Mouse (Mus musculus) midbrain, embryonic 13.5 days (tissue): ENCODE data around the gene E330021D16Rik. TPM values are rescaled to one million over a fixed set of nuclear protein-coding genes. Genes with fewer than 3 reads are reported as not detected.

Experiments used
- ATAC-seq: fragments of 200-750 bp; cut with Nextera tagmentation; 2 replicates; pipeline ENCODE4 v1.8.0; 2017; ENCODE audit warnings: mild to moderate bottlenecking, moderate TSS enrichment, moderate library complexity
- H3K27ac ChIP-seq: fragments of 300-500 bp; sonication (generic); 2 replicates; pipeline ENCODE4 v1.5.1; 2015; ENCODE audit warnings: inconsistent platforms, mild to moderate bottlenecking, moderate library complexity
- H3K27me3 ChIP-seq: fragments of 300-500 bp; sonication (generic); 2 replicates; pipeline ENCODE4 v1.6.1; 2015; ENCODE audit warnings: mild to moderate bottlenecking, inconsistent platforms
- H3K36me3 ChIP-seq: fragments of 300-500 bp; sonication (generic); 2 replicates; pipeline ENCODE4 v1.6.1; 2015; ENCODE audit warnings: mild to moderate bottlenecking, inconsistent platforms
- H3K4me1 ChIP-seq: fragments of 300-500 bp; sonication (generic); replicated peaks from 2 replicates; pipeline ENCODE4 v1.6.1; 2015; ENCODE audit warnings: inconsistent platforms
- H3K4me2 ChIP-seq: fragments of 300-500 bp; sonication (generic); replicated peaks from 2 replicates; pipeline ENCODE4 v1.6.1; 2015; ENCODE audit warnings: moderate library complexity, mild to moderate bottlenecking, inconsistent platforms
- H3K4me3 ChIP-seq: fragments of 300-500 bp; sonication (generic); replicated peaks from 2 replicates; pipeline ENCODE4 v1.5.1; 2015; ENCODE audit warnings: mild to moderate bottlenecking, inconsistent platforms
- H3K9ac ChIP-seq: fragments of 300-500 bp; sonication (generic); replicated peaks from 2 replicates; pipeline ENCODE4 v1.6.1; 2015; ENCODE audit warnings: mild to moderate bottlenecking, inconsistent platforms
- H3K9me3 ChIP-seq: fragments of 300-500 bp; sonication (generic); 2 replicates; pipeline ENCODE4 v1.6.1; 2016; ENCODE audit warnings: mild to moderate bottlenecking, inconsistent platforms
- WGBS: fragments of 180-500 bp; shearing (Covaris S2); methylation state at CpG from one replicate; pipeline ENCODE4 v1.1.7; 2015; 5-methylcytosine and 5-hydroxymethylcytosine counted together
- polyA plus RNA-seq: library from polyadenylated mRNA; unstranded; fragments of >200 nt; fragmentation: Nextera tagmentation; extraction: Ambion mirVana; gene quantifications from 2 replicates; pipeline ENCODE4 v1.2.1, GENCODE M21; 2015

Gene E330021D16Rik
- polyA plus RNA-seq, 1 experiment from 2014 or later, result not detected

DNA sequence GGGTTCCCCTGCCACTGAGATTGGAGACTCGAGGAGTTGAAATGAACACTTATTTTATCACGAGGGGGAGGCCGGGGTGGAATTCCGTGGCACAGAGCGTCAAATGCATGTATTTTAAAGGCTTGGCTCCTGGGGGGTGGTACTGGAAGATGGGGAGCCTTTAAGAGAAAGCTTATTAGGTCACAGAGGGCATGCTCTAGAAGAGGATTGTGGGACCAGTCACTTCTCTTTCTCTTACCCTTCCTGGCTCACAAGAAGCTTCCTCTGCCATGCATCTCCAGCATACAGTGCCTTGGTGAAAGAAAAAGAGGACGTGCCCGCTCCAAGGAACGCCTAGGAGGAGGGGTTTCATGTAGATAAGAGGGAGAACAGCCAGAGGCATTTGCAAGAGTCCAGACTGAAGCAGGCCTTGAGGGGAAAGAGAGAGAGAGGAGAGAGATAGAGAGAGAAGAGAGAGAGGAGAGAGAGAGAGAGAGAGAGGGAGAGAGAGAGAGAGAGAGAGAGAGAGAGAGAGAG, 3.0 kb upstream of the E330021D16Rik start:
- Histone ChIP-seq H3K9ac (no peak overlapping the region), H3K4me3 (no peak overlapping the region), H3K27me3 (no peaks in the 10 kb centered on the region), H3K36me3 (no peaks in the 10 kb centered on the region), H3K4me1 (no peaks in the 10 kb centered on the region), H3K9me3 (no peaks in the 10 kb centered on the region), H3K27ac (no peak overlapping the region), H3K4me2 (no peak overlapping the region)
- 65% methylated on average over 8 of the region's 8 CpGs for WGBS
- no peak for ATAC-seq

- Histone ChIP-seq H3K4me3 (no peak overlapping the region), H3K36me3 (no peaks in the 10 kb centered on the region), H3K4me1 (no peaks in the 10 kb centered on the region), H3K27me3 (no peaks in the 10 kb centered on the region), H3K27ac (no peak overlapping the region), H3K9ac (no peak overlapping the region), H3K4me2 (no peak overlapping the region), H3K9me3 (no peaks in the 10 kb centered on the region)
- ATAC-seq, result no peak
- 72% methylated on average over 5 of the region's 5 CpGs for WGBS
These were observed 2.5 kb upstream of the E330021D16Rik start for GRCm38 (mm10) chr6:136417864-136418263.

DNA sequence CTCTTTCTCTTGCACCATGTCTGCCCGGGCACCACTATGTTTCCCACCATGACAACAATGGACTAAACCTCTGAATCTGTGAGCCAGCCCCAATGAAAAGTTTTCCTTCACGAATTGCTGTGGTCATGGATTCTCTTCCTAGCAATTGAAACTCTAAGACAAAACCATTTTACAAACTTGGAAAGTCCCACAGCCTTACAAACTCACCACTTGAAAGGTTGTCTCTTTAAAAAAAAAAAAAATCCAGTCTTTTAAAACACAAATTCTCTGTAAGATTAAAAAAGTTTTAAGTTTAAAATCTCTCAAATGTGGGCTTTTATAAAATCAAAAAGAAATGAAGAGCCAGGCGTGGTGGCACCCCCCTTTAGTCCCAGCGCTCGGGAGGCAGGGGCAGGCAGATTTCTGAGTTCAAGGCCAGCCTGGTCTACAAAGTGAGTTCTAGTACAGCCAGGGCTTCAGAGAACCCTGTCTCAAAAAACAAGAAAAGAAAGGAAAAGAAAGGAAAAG, 1.5 kb downstream of the E330021D16Rik start:
- no peak for ATAC-seq
- H3K4me3 ChIP-seq, result no peak overlapping the region
- no peaks in the 10 kb centered on the region for H3K27me3 ChIP-seq
- no peak overlapping the region for H3K4me2 ChIP-seq
- no peaks in the 10 kb centered on the region for H3K9me3 ChIP-seq
- H3K27ac ChIP-seq, result no peak overlapping the region
- 88% methylated on average over 5 of the region's 5 CpGs for WGBS
- no peaks in the 10 kb centered on the region for H3K4me1 ChIP-seq
- no peak overlapping the region for H3K9ac ChIP-seq
- H3K36me3 ChIP-seq, result no peaks in the 10 kb centered on the region

DNA sequence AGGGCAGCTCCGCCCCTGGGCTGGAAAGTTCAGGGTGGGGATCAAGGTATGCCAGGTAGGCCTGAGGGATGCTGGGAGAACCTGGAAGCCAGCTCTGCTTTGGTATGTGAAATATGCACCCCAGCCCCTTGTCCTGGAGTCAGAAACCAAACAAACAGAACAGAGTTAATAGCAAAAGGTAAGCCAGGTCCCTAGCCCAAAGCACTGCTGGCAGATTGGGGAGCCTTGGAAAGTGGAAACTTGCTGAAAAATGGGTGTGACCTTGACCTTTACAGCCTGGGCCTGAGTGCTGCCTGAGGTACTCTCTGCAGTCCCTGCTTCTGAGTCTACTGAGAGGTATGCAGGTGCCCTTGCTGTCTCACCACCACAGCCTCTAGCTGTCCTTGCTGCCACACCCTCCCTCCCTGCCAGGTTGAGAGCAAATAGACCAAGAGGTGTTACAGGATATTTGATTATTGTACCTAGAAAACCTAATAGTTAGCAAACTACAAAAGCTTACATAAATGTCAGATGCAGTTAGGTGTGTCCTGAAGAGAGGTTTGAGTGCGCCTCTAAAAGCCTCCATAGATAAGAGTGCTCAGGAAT, 7.7 kb downstream of the E330021D16Rik start:
- Histone ChIP-seq H3K27ac (no peak overlapping the region), H3K36me3 (no peaks in the 10 kb centered on the region), H3K9ac (no peak overlapping the region), H3K9me3 (no peaks in the 10 kb centered on the region), H3K4me3 (no peak overlapping the region), H3K4me1 (no peaks in the 10 kb centered on the region), H3K27me3 (no peaks in the 10 kb centered on the region), H3K4me2 (no peak overlapping the region)
- no peak for ATAC-seq
- WGBS, result 85% methylated on average over 2 of the region's 2 CpGs

DNA sequence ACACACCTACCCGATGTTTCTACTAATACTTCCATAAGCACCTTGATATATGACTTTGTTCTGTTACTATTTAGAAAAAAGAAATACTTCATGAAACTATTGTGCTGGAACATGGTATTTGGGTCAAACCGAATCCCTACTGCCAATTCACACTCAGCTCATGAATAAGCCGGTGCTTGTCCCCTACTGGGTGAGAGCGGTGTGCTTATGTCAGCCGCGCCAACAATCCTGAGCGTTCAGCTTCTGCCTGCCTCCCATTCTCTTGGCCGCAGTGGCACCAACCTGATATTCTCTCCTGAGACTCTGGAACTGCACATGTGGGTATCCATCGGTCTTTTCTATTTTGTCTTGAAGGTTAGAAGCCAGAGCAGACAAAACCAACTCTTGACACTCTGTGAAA, 18.5 kb downstream of the E330021D16Rik start:
- no peaks in the 10 kb centered on the region for H3K27me3 ChIP-seq
- H3K9ac ChIP-seq, result no peak overlapping the region
- no peaks in the 10 kb centered on the region for H3K4me1 ChIP-seq
- no peak overlapping the region for H3K4me2 ChIP-seq
- no peak for ATAC-seq
- H3K36me3 ChIP-seq, result no peaks in the 10 kb centered on the region
- H3K4me3 ChIP-seq, result no peak overlapping the region
- no peak overlapping the region for H3K27ac ChIP-seq
- H3K9me3 ChIP-seq, result peaks cover 2% of the 10 kb centered on the region; the same call in 1 of the 2 replicates
- 93% methylated on average over 9 of the region's 9 CpGs for WGBS

GRCm38 (mm10) chr6:136390262-136390661, 25.1 kb downstream of the E330021D16Rik start:
- Histone ChIP-seq H3K4me1 (0 out of 2 replicates have a peak, but pooled peaks cover 2% of the 10 kb centered on the region), H3K36me3 (no peaks in the 10 kb centered on the region), H3K27me3 (no peaks in the 10 kb centered on the region), H3K9ac (no peak overlapping the region), H3K27ac (no peak overlapping the region), H3K4me2 (no peak overlapping the region), H3K4me3 (no peak overlapping the region), H3K9me3 (peaks cover 1% of the 10 kb centered on the region; the same call in 1 of the 2 replicates)
- ATAC-seq, result no peak
- 38% methylated on average over 9 of the region's 9 CpGs for WGBS

DNA sequence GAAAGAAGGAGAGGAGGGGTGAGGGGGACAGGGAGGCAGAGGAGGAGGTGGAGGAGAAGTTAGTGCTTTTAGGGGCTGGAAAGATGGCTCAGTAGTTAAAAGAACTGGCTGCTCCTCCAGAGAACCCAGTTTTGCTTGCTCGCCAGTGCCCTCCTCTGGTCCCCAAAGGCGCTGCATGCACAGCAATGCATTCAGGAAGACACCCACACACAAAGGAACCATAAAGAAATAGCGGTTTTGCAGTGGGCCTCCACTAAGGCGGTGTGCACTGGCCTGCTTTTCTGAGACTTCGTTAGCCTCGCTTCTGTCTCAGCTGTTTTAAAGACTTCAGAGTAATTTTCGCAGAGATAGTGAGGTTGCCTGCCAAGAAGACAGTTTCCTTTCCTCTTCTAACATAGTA, 30.1 kb downstream of the E330021D16Rik start:
- Histone ChIP-seq H3K27ac (no peak overlapping the region), H3K4me3 (no peak overlapping the region), H3K27me3 (no peaks in the 10 kb centered on the region), H3K4me2 (no peak overlapping the region), H3K4me1 (0 out of 2 replicates have a peak, but pooled peaks cover 2% of the 10 kb centered on the region), H3K36me3 (no peaks in the 10 kb centered on the region), H3K9ac (no peak overlapping the region), H3K9me3 (no peaks in the 10 kb centered on the region)
- WGBS, result 73% methylated on average over 7 of the region's 7 CpGs
- no peak for ATAC-seq

GRCm38 (mm10) chr6:136383218-136383617, 32.2 kb downstream of the E330021D16Rik start:
- 94% methylated on average over 3 of the region's 3 CpGs for WGBS
- Histone ChIP-seq H3K27me3 (no peaks in the 10 kb centered on the region), H3K4me3 (no peak overlapping the region), H3K27ac (no peak overlapping the region), H3K36me3 (no peaks in the 10 kb centered on the region), H3K4me1 (no peaks in the 10 kb centered on the region), H3K9me3 (no peaks in the 10 kb centered on the region), H3K9ac (no peak overlapping the region), H3K4me2 (no peak overlapping the region)
- ATAC-seq, result no peak

DNA sequence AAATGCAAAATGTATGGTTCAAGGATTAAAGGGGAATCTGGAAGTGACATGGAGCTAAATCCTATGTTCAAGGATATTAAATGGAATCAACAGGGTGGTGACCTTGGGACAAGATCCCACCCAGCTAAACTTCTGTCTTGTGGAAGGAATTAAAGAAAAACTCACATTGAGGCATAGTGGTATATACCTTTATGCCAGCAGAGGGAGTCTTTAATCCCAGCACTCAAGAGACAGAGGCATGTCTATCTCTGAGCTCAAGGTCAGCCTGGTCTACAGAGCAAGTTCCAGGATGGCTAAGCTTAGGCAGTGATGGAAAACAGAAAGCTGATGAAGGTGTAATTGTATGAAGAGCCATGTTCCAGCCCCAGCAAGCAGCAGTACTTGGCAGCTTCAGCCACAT, 39.3 kb downstream of the E330021D16Rik start:
- Histone ChIP-seq H3K27ac (no peak overlapping the region), H3K9me3 (no peaks in the 10 kb centered on the region), H3K4me2 (no peak overlapping the region), H3K9ac (no peak overlapping the region), H3K27me3 (no peaks in the 10 kb centered on the region), H3K36me3 (no peaks in the 10 kb centered on the region), H3K4me3 (no peak overlapping the region), H3K4me1 (no peaks in the 10 kb centered on the region)
- ATAC-seq, result no peak

GRCm38 (mm10) chr6:136364430-136365098, 50.8 kb downstream of the E330021D16Rik start:
- Histone ChIP-seq H3K36me3 (no peaks in the 10 kb centered on the region), H3K4me1 (no peaks in the 10 kb centered on the region), H3K9ac (no peak overlapping the region), H3K9me3 (0 out of 2 replicates have a peak, but pooled peaks cover 5% of the 10 kb centered on the region), H3K27ac (no peak overlapping the region), H3K27me3 (no peaks in the 10 kb centered on the region), H3K4me2 (no peak overlapping the region), H3K4me3 (no peak overlapping the region)
- ATAC-seq, result no peak
- 77% methylated on average over 12 of the region's 12 CpGs for WGBS

- Histone ChIP-seq H3K4me1 (no peaks in the 10 kb centered on the region), H3K27ac (no peak overlapping the region), H3K36me3 (no peaks in the 10 kb centered on the region), H3K4me2 (no peak overlapping the region), H3K4me3 (no peak overlapping the region), H3K9ac (no peak overlapping the region), H3K9me3 (0 out of 2 replicates have a peak, but pooled peaks cover 5% of the 10 kb centered on the region), H3K27me3 (no peaks in the 10 kb centered on the region)
- no peak for ATAC-seq
- WGBS, result 73% methylated on average over 4 of the region's 4 CpGs
These were observed 51.4 kb downstream of the E330021D16Rik start for GRCm38 (mm10) chr6:136364008-136364407.

- H3K27me3 ChIP-seq, result no peaks in the 10 kb centered on the region
- no peak overlapping the region for H3K4me3 ChIP-seq
- WGBS, result 91% methylated on average over 8 of the region's 8 CpGs
- H3K4me2 ChIP-seq, result no peak overlapping the region
- no peaks in the 10 kb centered on the region for H3K36me3 ChIP-seq
- 0 out of 2 replicates have a peak, but pooled peaks cover 5% of the 10 kb centered on the region for H3K9me3 ChIP-seq
- no peak overlapping the region for H3K27ac ChIP-seq
- H3K9ac ChIP-seq, result no peak overlapping the region
- ATAC-seq, result no peak
- no peaks in the 10 kb centered on the region for H3K4me1 ChIP-seq
These were observed 52.1 kb downstream of the E330021D16Rik start for GRCm38 (mm10) chr6:136363313-136363712.
